Mouse (Mus musculus): Measurements from ENCODE around the gene Prrg3. TPM values are rescaled to one million over a fixed set of nuclear protein-coding genes. Genes with fewer than 3 reads are reported as not detected.

Prrg3 gene
- polyA plus RNA-seq, 1 experiment from 2014 or later: 12.9 TPM

GRCm38 (mm10) chrX:71991549-71991948 lies 29.1 kb downstream of the Prrg3 start, which contains the start of gene Cnga2:
TSS of gene Cnga2 (plus strand) at chrX:71991849.
- Histone ChIP-seq H3K4me1 (ENCODE audit: insufficient read depth, low read depth, low read length) (no peaks in the 10 kb centered on the region), H3K36me3 (ENCODE audit: insufficient read depth, low read length) (no peaks in the 10 kb centered on the region), H3K27me3 (replicated peaks; ENCODE audit: insufficient read depth, low read length) (no peaks in the 10 kb centered on the region), H3K4me2 (replicated peaks; ENCODE audit: low read depth, low read length) (no peak within 1 kb of the TSS), H3K27ac (ENCODE audit: low read length) (no peak within 1 kb of the TSS), H3K9me3 (ENCODE audit: low read length) (no peaks in the 10 kb centered on the region), H3K9ac (replicated peaks; ENCODE audit: low read depth) (no peak within 1 kb of the TSS), H3K4me3 (ENCODE audit: low read depth, low read length) (no peak within 1 kb of the TSS)
- TF ChIP-seq EP300 (IDR thresholded peaks at IDR 0.05) (no peak), CTCF (IDR thresholded peaks at IDR 0.05) (no peak)
- ATAC-seq: no peak
- DNase-seq (ENCODE audit: low spot score): no peak
- WGBS: 57% methylated on average over 3 of the region's 3 CpGs

- peak; percentile 68 for ATAC-seq
- peak; percentile 82 for TF ChIP-seq EP300 (IDR thresholded peaks at IDR 0.05)
- no peak for TF ChIP-seq CTCF (IDR thresholded peaks at IDR 0.05)
- H3K9ac ChIP-seq (replicated peaks; ENCODE audit: low read depth): no peak overlapping the region
- no peaks in the 10 kb centered on the region for H3K9me3 ChIP-seq (ENCODE audit: low read length)
- H3K36me3 ChIP-seq (ENCODE audit: insufficient read depth, low read length): no peaks in the 10 kb centered on the region
- DNase-seq (ENCODE audit: low spot score): peak; percentile 78
- no peaks in the 10 kb centered on the region for H3K4me1 ChIP-seq (ENCODE audit: insufficient read depth, low read depth, low read length)
- no peak overlapping the region for H3K27ac ChIP-seq (ENCODE audit: low read length)
- 30% methylated on average over 1 of the region's 1 CpGs for WGBS
- no peak overlapping the region for H3K4me2 ChIP-seq (replicated peaks; ENCODE audit: low read depth, low read length)
- no peaks in the 10 kb centered on the region for H3K27me3 ChIP-seq (replicated peaks; ENCODE audit: insufficient read depth, low read length)
- H3K4me3 ChIP-seq (ENCODE audit: low read depth, low read length): no peak overlapping the region
These were observed 33.5 kb downstream of the Prrg3 start for GRCm38 (mm10) chrX:71995972-71996371.

- H3K27ac ChIP-seq (ENCODE audit: low read length): 0 out of 2 replicates have a peak overlapping the region, but pooled peaks have one; percentile 32
- no peak for TF ChIP-seq CTCF (IDR thresholded peaks at IDR 0.05)
- peak; percentile 25; the same call in 1 of the 2 replicates for TF ChIP-seq EP300 (IDR thresholded peaks at IDR 0.05)
- H3K27me3 ChIP-seq (replicated peaks; ENCODE audit: insufficient read depth, low read length): no peaks in the 10 kb centered on the region
- H3K9me3 ChIP-seq (ENCODE audit: low read length): no peaks in the 10 kb centered on the region
- DNase-seq (ENCODE audit: low spot score) (peak; percentile 63), ATAC-seq (peak; percentile 58)
- no peaks in the 10 kb centered on the region for H3K4me1 ChIP-seq (ENCODE audit: insufficient read depth, low read depth, low read length)
- no peak overlapping the region for H3K4me2 ChIP-seq (replicated peaks; ENCODE audit: low read depth, low read length)
- no peaks in the 10 kb centered on the region for H3K36me3 ChIP-seq (ENCODE audit: insufficient read depth, low read length)
- H3K4me3 ChIP-seq (ENCODE audit: low read depth, low read length): no peak overlapping the region
- no peak overlapping the region for H3K9ac ChIP-seq (replicated peaks; ENCODE audit: low read depth)
These were observed 47.5 kb downstream of the Prrg3 start for GRCm38 (mm10) chrX:72009930-72010329.

GRCm38 (mm10) chrX:72012236-72012635 lies 49.8 kb downstream of the Prrg3 start:
- 39% methylated on average over 9 of the region's 9 CpGs for WGBS
- no peak overlapping the region for H3K27ac ChIP-seq (ENCODE audit: low read length)
- peak; percentile 62 for DNase-seq (ENCODE audit: low spot score)

GRCm38 (mm10) chrX:72012804-72013203 lies 50.4 kb downstream of the Prrg3 start:
- 31% methylated on average over 3 of the region's 3 CpGs for WGBS
- ATAC-seq (peak; percentile 61), DNase-seq (ENCODE audit: low spot score) (peak; percentile 35)
- Histone ChIP-seq H3K36me3 (ENCODE audit: insufficient read depth, low read length) (no peaks in the 10 kb centered on the region), H3K9ac (replicated peaks; ENCODE audit: low read depth) (no peak overlapping the region), H3K4me2 (replicated peaks; ENCODE audit: low read depth, low read length) (no peak overlapping the region), H3K27me3 (replicated peaks; ENCODE audit: insufficient read depth, low read length) (no peaks in the 10 kb centered on the region), H3K27ac (ENCODE audit: low read length) (peak overlapping the region; percentile 57; the same call in 1 of the 2 replicates), H3K4me1 (ENCODE audit: insufficient read depth, low read depth, low read length) (no peaks in the 10 kb centered on the region), H3K9me3 (ENCODE audit: low read length) (no peaks in the 10 kb centered on the region), H3K4me3 (ENCODE audit: low read depth, low read length) (no peak overlapping the region)
- TF ChIP-seq EP300 (IDR thresholded peaks at IDR 0.05) (no peak), CTCF (IDR thresholded peaks at IDR 0.05) (peak; percentile 71)

More at GRCm38 (mm10) chrX:72012236-72012635, 49.8 kb downstream of the Prrg3 start:
- Histone ChIP-seq H3K9ac (replicated peaks; ENCODE audit: low read depth) (no peak overlapping the region), H3K4me2 (replicated peaks; ENCODE audit: low read depth, low read length) (no peak overlapping the region), H3K4me1 (ENCODE audit: insufficient read depth, low read depth, low read length) (no peaks in the 10 kb centered on the region), H3K27me3 (replicated peaks; ENCODE audit: insufficient read depth, low read length) (no peaks in the 10 kb centered on the region), H3K36me3 (ENCODE audit: insufficient read depth, low read length) (no peaks in the 10 kb centered on the region), H3K4me3 (ENCODE audit: low read depth, low read length) (no peak overlapping the region), H3K9me3 (ENCODE audit: low read length) (no peaks in the 10 kb centered on the region)
- TF ChIP-seq CTCF (IDR thresholded peaks at IDR 0.05): no peak
- no peak; the same call in 1 of the 2 replicates for TF ChIP-seq EP300 (IDR thresholded peaks at IDR 0.05)
- peak; percentile 87 for ATAC-seq

- H3K9ac ChIP-seq (replicated peaks; ENCODE audit: low read depth): no peak overlapping the region
- 94% methylated on average over 1 of the region's 1 CpGs for WGBS
- no peak overlapping the region for H3K4me3 ChIP-seq (ENCODE audit: low read depth, low read length)
- H3K27me3 ChIP-seq (replicated peaks; ENCODE audit: insufficient read depth, low read length): no peaks in the 10 kb centered on the region
- H3K27ac ChIP-seq (ENCODE audit: low read length): no peak overlapping the region
- H3K4me2 ChIP-seq (replicated peaks; ENCODE audit: low read depth, low read length): no peak overlapping the region
- no peaks in the 10 kb centered on the region for H3K9me3 ChIP-seq (ENCODE audit: low read length)
- no peaks in the 10 kb centered on the region for H3K4me1 ChIP-seq (ENCODE audit: insufficient read depth, low read depth, low read length)
- ATAC-seq (no peak), DNase-seq (ENCODE audit: low spot score) (no peak)
- H3K36me3 ChIP-seq (ENCODE audit: insufficient read depth, low read length): no peaks in the 10 kb centered on the region
- TF ChIP-seq EP300 (IDR thresholded peaks at IDR 0.05): no peak
- no peak for TF ChIP-seq CTCF (IDR thresholded peaks at IDR 0.05)
These were observed 59.8 kb downstream of the Prrg3 start for GRCm38 (mm10) chrX:72022241-72022640.

Other genes with a start within 250 kb of the Prrg3 start
- gene Vma21, start 146.7 kb upstream of the Prrg3 start, polyA plus RNA-seq (2015; fragmentation: Nextera tagmentation; extraction: Ambion mirVana): 55.7 and 58.4 TPM in 2 replicates
- 0.06 TPM in 1 of 2 replicates, not detected in the other for gene Gm1141, start 41.6 kb upstream of the Prrg3 start, polyA plus RNA-seq (2015; fragmentation: Nextera tagmentation; extraction: Ambion mirVana)
- gene Fate1, start 10.4 kb downstream of the Prrg3 start, polyA plus RNA-seq (2015; fragmentation: Nextera tagmentation; extraction: Ambion mirVana): 0.19 and 0.26 TPM in 2 replicates
- gene Cnga2, start 29.2 kb downstream of the Prrg3 start, polyA plus RNA-seq (2015; fragmentation: Nextera tagmentation; extraction: Ambion mirVana): 0.80 and 0.91 TPM in 2 replicates

All from lung, postnatal 0 days (tissue).